Comparison of ENCODE assay signal across 15 mouse cellular contexts in genomic region chr6:52162093-52162380, GRCm38 (mm10). TPM values are rescaled to one million over a fixed set of nuclear protein-coding genes. Genes with fewer than 3 reads are reported as not detected.
DNase-seq lines count a peak whose midpoint lies in the region; ATAC-seq lines count a peak whose summit lies in the region.
"Had no signal": no experiment of that assay in that cellular context is flagged by ENCODE, and none has a peak within 500 bp of the region (broad histone marks: within the 10 kb centered on the region; RNA-seq: fewer than 3 reads in every experiment).

No protein-coding gene starts in this region.

- H3K4me2 ChIP-seq in lung, embryonic 16.5 days (ENCODE audit: low read depth, low read length), result peak overlapping the region; percentile 96
- peak overlapping the region; percentile 32; the same call in 1 of the 2 replicates for H3K4me2 ChIP-seq in intestine, embryonic 16.5 days (ENCODE audit: low read depth, low read length)
- peak overlapping the region; percentile 65 for H3K4me2 ChIP-seq in stomach, embryonic 16.5 days (ENCODE audit: low read depth, low read length)

- H3K4me3 ChIP-seq in heart, embryonic 10.5 days, result 0 out of 2 replicates have a peak overlapping the region, but pooled peaks have one; percentile 58
- H3K4me3 ChIP-seq in lung, embryonic 16.5 days (ENCODE audit: low read length), result peak overlapping the region; percentile 30
- H3K4me3 ChIP-seq in intestine, embryonic 16.5 days (ENCODE audit: low read length), result peak overlapping the region; percentile 9; the same call in 1 of the 2 replicates
- H3K4me3 ChIP-seq in stomach, embryonic 16.5 days (replicated peaks; ENCODE audit: low read length), result peak overlapping the region; percentile 35
- H3K4me3 ChIP-seq: layer of hippocampus, adult 2 months; myocyte had no signal

- H3K9ac ChIP-seq in lung, embryonic 16.5 days (ENCODE audit: low read length), result peak overlapping the region; percentile 11
- peak overlapping the region; percentile 23; the same call in 1 of the 2 replicates for H3K9ac ChIP-seq in intestine, embryonic 16.5 days (ENCODE audit: low read depth, low read length)
- peak overlapping the region; percentile 55 for H3K9ac ChIP-seq in stomach, embryonic 16.5 days (ENCODE audit: low read length)

- no peak overlapping the region for H3K27ac ChIP-seq in heart, embryonic 10.5 days
- H3K27ac ChIP-seq in lung, embryonic 16.5 days (ENCODE audit: low read length), result peak overlapping the region; percentile 73
- H3K27ac ChIP-seq in intestine, embryonic 16.5 days (ENCODE audit: low read length), result no peak overlapping the region
- H3K27ac ChIP-seq in stomach, embryonic 16.5 days (ENCODE audit: low read length), result peak overlapping the region; percentile 64
- H3K27ac ChIP-seq: layer of hippocampus, adult 2 months had no signal

- DNase-seq in heart, embryonic 10.5 days (ENCODE audit: low spot score), result no peak
- no peak for DNase-seq in heart, postnatal 4 days
- no peak for DNase-seq in lung, postnatal 36 days
- DNase-seq in right cerebral cortex, postnatal 25 days, result no peak
- DNase-seq in layer of hippocampus, adult 9-11 months, result no peak
- DNase-seq: gastrocnemius, postnatal 10 days; left cerebral cortex, postnatal 4 days had no signal

- peaks cover 51% of the 10 kb centered on the region for H3K4me1 ChIP-seq in heart, embryonic 10.5 days
- peaks cover 13% of the 10 kb centered on the region for H3K4me1 ChIP-seq in lung, embryonic 16.5 days (replicated peaks; ENCODE audit: control insufficient read depth, insufficient read depth, low read length)
- peaks cover 23% of the 10 kb centered on the region for H3K4me1 ChIP-seq in intestine, embryonic 16.5 days (ENCODE audit: control insufficient read depth, insufficient read depth, low read length)
- peaks cover 23% of the 10 kb centered on the region for H3K4me1 ChIP-seq in stomach, embryonic 16.5 days (ENCODE audit: control insufficient read depth, insufficient read depth, low read length)

- H3K27me3 ChIP-seq in heart, embryonic 10.5 days (ENCODE audit: insufficient read depth, poor library complexity, severe bottlenecking), result peaks cover 97% of the 10 kb centered on the region
- H3K27me3 ChIP-seq in lung, embryonic 16.5 days (ENCODE audit: control insufficient read depth, insufficient read depth, low read depth, low read length), result peaks cover 33% of the 10 kb centered on the region
- peaks cover 14% of the 10 kb centered on the region for H3K27me3 ChIP-seq in intestine, embryonic 16.5 days (replicated peaks; ENCODE audit: control insufficient read depth, insufficient read depth, low read length)
- H3K27me3 ChIP-seq in stomach, embryonic 16.5 days (ENCODE audit: control insufficient read depth, insufficient read depth, low read length), result no peaks in the 10 kb centered on the region

- no peaks in the 10 kb centered on the region for H3K36me3 ChIP-seq in heart, embryonic 10.5 days
- H3K36me3 ChIP-seq in lung, embryonic 16.5 days (ENCODE audit: control insufficient read depth, insufficient read depth, low read length), result no peaks in the 10 kb centered on the region
- H3K36me3 ChIP-seq in intestine, embryonic 16.5 days (ENCODE audit: control insufficient read depth, insufficient read depth, low read length), result no peaks in the 10 kb centered on the region
- H3K36me3 ChIP-seq in stomach, embryonic 16.5 days (ENCODE audit: control insufficient read depth, insufficient read depth, low read length), result no peaks in the 10 kb centered on the region
- H3K36me3 ChIP-seq: G1E had no signal

- H3K9me3 ChIP-seq in heart, embryonic 10.5 days, result no peaks in the 10 kb centered on the region
- no peaks in the 10 kb centered on the region for H3K9me3 ChIP-seq in lung, embryonic 16.5 days (ENCODE audit: control insufficient read depth, low read length)
- H3K9me3 ChIP-seq in intestine, embryonic 16.5 days (ENCODE audit: control insufficient read depth, low read length), result no peaks in the 10 kb centered on the region
- no peaks in the 10 kb centered on the region for H3K9me3 ChIP-seq in stomach, embryonic 16.5 days (replicated peaks; ENCODE audit: control insufficient read depth, low read length)
- H3K9me3 ChIP-seq: G1E had no signal

- no peak for ATAC-seq in lung, embryonic 16.5 days (ENCODE audit: low read depth)
- ATAC-seq in intestine, embryonic 16.5 days, result no peak
- ATAC-seq in stomach, embryonic 16.5 days (ENCODE audit: insufficient read depth, low FRiP score), result no peak
- ATAC-seq: forebrain, embryonic 14.5 days had no signal

- 24% methylated on average over 1 of the region's 1 CpGs for WGBS in heart, embryonic 10.5 days
- 4% methylated on average over 1 of the region's 1 CpGs for WGBS in lung, embryonic 16.5 days
- 51% methylated on average over 1 of the region's 1 CpGs for WGBS in intestine, embryonic 16.5 days
- 23% methylated on average over 1 of the region's 1 CpGs for WGBS in stomach, embryonic 16.5 days

RNA-seq across cellular contexts. Expression of gene Hoxa2, which starts 2.6 kb away (rescaled TPM):
- polyA plus RNA-seq in heart, embryonic 10.5 days (2016; fragmentation: Nextera tagmentation; extraction: Ambion mirVana), result 4.3 and 10.3 TPM in 2 replicates
- under 1 TPM; 0.60 to 0.68 TPM for total RNA-seq in heart, postnatal 4 days (2021)
- 9.5 and 10.2 TPM in 2 replicates for polyA plus RNA-seq in lung, embryonic 16.5 days (2015; fragmentation: Nextera tagmentation; extraction: Ambion mirVana)
- polyA plus RNA-seq in intestine, embryonic 16.5 days (2015; fragmentation: Nextera tagmentation; extraction: Ambion mirVana), result 5.0 and 5.1 TPM in 2 replicates
- 7.4 and 8.5 TPM in 2 replicates for polyA plus RNA-seq in stomach, embryonic 16.5 days (2015; fragmentation: Nextera tagmentation; extraction: Ambion mirVana)
- total RNA-seq: G1E; layer of hippocampus, adult 2 months; left cerebral cortex, postnatal 4 days had no signal
- polyA plus RNA-seq: forebrain, embryonic 14.5 days; G1E had no signal

RNA-seq across cellular contexts. Expression of gene Hoxa1, which starts 3.9 kb away (rescaled TPM):
- polyA plus RNA-seq in heart, embryonic 10.5 days (2016; fragmentation: Nextera tagmentation; extraction: Ambion mirVana), result 1.00 and 4.1 TPM in 2 replicates
- under 1 TPM; 0.19 to 0.23 TPM for total RNA-seq in heart, postnatal 4 days (2021)
- 1.4 and 1.6 TPM in 2 replicates for polyA plus RNA-seq in lung, embryonic 16.5 days (2015; fragmentation: Nextera tagmentation; extraction: Ambion mirVana)
- polyA plus RNA-seq in intestine, embryonic 16.5 days (2015; fragmentation: Nextera tagmentation; extraction: Ambion mirVana), result 0.72 and 0.88 TPM in 2 replicates
- 1.4 and 1.5 TPM in 2 replicates for polyA plus RNA-seq in stomach, embryonic 16.5 days (2015; fragmentation: Nextera tagmentation; extraction: Ambion mirVana)
- total RNA-seq: hematopoietic stem cell, adult 5-6 weeks; layer of hippocampus, adult 2 months; left cerebral cortex, postnatal 4 days had no signal
- polyA plus RNA-seq: forebrain, embryonic 14.5 days; G1E had no signal

RNA-seq across cellular contexts. Expression of gene 5730596B20Rik, which starts 15.3 kb away (rescaled TPM):
- polyA plus RNA-seq in heart, embryonic 10.5 days (2016; fragmentation: Nextera tagmentation; extraction: Ambion mirVana), result 0.07 and 1.5 TPM in 2 replicates
- under 1 TPM; 0.20 to 0.29 TPM for total RNA-seq in heart, postnatal 4 days (2021)
- 2.4 and 2.5 TPM in 2 replicates for polyA plus RNA-seq in lung, embryonic 16.5 days (2015; fragmentation: Nextera tagmentation; extraction: Ambion mirVana)
- polyA plus RNA-seq in intestine, embryonic 16.5 days (2015; fragmentation: Nextera tagmentation; extraction: Ambion mirVana), result 1.5 TPM in 2 replicates
- polyA plus RNA-seq in stomach, embryonic 16.5 days (2015; fragmentation: Nextera tagmentation; extraction: Ambion mirVana), result 2.1 and 2.6 TPM in 2 replicates
- total RNA-seq: hematopoietic stem cell, adult 5-6 weeks; layer of hippocampus, adult 2 months; left cerebral cortex, postnatal 4 days had no signal
- polyA plus RNA-seq: forebrain, embryonic 14.5 days; G1E had no signal

RNA-seq across cellular contexts. Expression of gene Hoxa4, which starts 29.5 kb away (rescaled TPM):
- polyA plus RNA-seq in heart, embryonic 10.5 days (2016; fragmentation: Nextera tagmentation; extraction: Ambion mirVana), result 0.17 and 1.4 TPM in 2 replicates
- total RNA-seq in heart, postnatal 4 days (2021), result under 1 TPM; 0.71 to 0.86 TPM
- 2.4 and 2.7 TPM in 2 replicates for polyA plus RNA-seq in lung, embryonic 16.5 days (2015; fragmentation: Nextera tagmentation; extraction: Ambion mirVana)
- 1.7 and 2.4 TPM in 2 replicates for polyA plus RNA-seq in intestine, embryonic 16.5 days (2015; fragmentation: Nextera tagmentation; extraction: Ambion mirVana)
- polyA plus RNA-seq in stomach, embryonic 16.5 days (2015; fragmentation: Nextera tagmentation; extraction: Ambion mirVana), result 2.5 and 2.8 TPM in 2 replicates
- total RNA-seq: G1E; layer of hippocampus, adult 2 months; left cerebral cortex, postnatal 4 days had no signal
- polyA plus RNA-seq: forebrain, embryonic 14.5 days; G1E had no signal

RNA-seq across cellular contexts. Expression of gene Hoxa5, which starts 42.4 kb away (rescaled TPM):
- 0.58 and 6.0 TPM in 2 replicates for polyA plus RNA-seq in heart, embryonic 10.5 days (2016; fragmentation: Nextera tagmentation; extraction: Ambion mirVana)
- 1 to 10 TPM; 1.3 to 1.5 TPM for total RNA-seq in heart, postnatal 4 days (2021)
- 32.3 and 36.3 TPM in 2 replicates for polyA plus RNA-seq in lung, embryonic 16.5 days (2015; fragmentation: Nextera tagmentation; extraction: Ambion mirVana)
- 15.3 and 15.5 TPM in 2 replicates for polyA plus RNA-seq in intestine, embryonic 16.5 days (2015; fragmentation: Nextera tagmentation; extraction: Ambion mirVana)
- polyA plus RNA-seq in stomach, embryonic 16.5 days (2015; fragmentation: Nextera tagmentation; extraction: Ambion mirVana), result 8.8 and 11.0 TPM in 2 replicates
- total RNA-seq: layer of hippocampus, adult 2 months; left cerebral cortex, postnatal 4 days had no signal
- polyA plus RNA-seq: forebrain, embryonic 14.5 days; G1E had no signal

Comparison
In these comparisons a context has a peak if more than half of its experiments do, and no peak if none do; other contexts are left out.
1. H3K27ac ChIP-seq: peak in lung, embryonic 16.5 days (single experiment) and stomach, embryonic 16.5 days (single experiment); none in heart, embryonic 10.5 days (single experiment) and intestine, embryonic 16.5 days (single experiment).
2. H3K4me2 ChIP-seq: peak in every context shown above with its lines; median percentile 96 in lung, embryonic 16.5 days; 65 in stomach, embryonic 16.5 days; 32 in intestine, embryonic 16.5 days.
3. Peak in every context shown above with its lines, with median percentiles within 50 percentile points of each other: H3K4me3 ChIP-seq and H3K9ac ChIP-seq.